Mouse (Mus musculus): ENCODE results near the gene Chil1. TPM values are rescaled to one million over a fixed set of nuclear protein-coding genes. Genes with fewer than 3 reads are reported as not detected.

The Chil1 gene
- polyA plus RNA-seq (2014; fragmentation: Illumina TruSeq; extraction: RNeasy Lipid Tissue Mini Kit (QIAGEN cat#74804); ENCODE audit: low read depth, low replicate concordance), result 0.45 TPM

DNA sequence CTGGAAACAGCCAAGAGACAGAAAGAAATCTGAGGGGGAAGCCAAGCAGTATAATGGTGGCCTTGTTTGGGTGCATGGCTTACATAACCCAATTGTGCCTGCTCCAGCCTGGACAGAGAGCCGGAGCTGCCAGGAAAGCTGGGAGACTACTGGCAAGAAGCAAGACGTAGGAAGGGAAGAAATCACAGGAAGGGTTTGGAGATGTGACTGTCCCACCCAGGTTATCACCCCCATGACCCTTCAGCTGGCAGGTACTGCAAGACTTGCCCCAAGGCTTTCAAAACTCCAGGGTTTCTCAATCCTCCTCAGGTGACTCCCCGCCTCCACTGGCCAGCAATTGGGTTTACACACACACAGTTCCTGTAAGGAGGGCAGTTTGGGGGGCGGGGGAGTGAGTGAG, at the start of gene Chil1:
TSS of gene Chil1 (plus strand) at position 152 of the 400 bp plus-strand sequence.

GRCm38 (mm10) chr1:134193126-134193525, 11.2 kb downstream of the Chil1 start, which contains the start of gene Mybph:
Gene Mybph (plus strand): TSS chr1:134193448.

GRCm38 (mm10) chr1:134235391-134235921, 53.5 kb downstream of the Chil1 start, which contains the start of gene Adora1:
Gene Adora1 (minus strand): TSS chr1:134235431.

Other genes with a start within 250 kb of the Chil1 start
- gene Fmod, start 144.9 kb upstream of the Chil1 start, polyA plus RNA-seq (2014; fragmentation: Illumina TruSeq; extraction: RNeasy Lipid Tissue Mini Kit (QIAGEN cat#74804); ENCODE audit: low read depth, low replicate concordance), result 0.50 TPM
- 15.9 TPM for gene Btg2, start 103.1 kb upstream of the Chil1 start, polyA plus RNA-seq (2014; fragmentation: Illumina TruSeq; extraction: RNeasy Lipid Tissue Mini Kit (QIAGEN cat#74804); ENCODE audit: low read depth, low replicate concordance)
- gene Chit1, start 70.9 kb upstream of the Chil1 start, polyA plus RNA-seq (2014; fragmentation: Illumina TruSeq; extraction: RNeasy Lipid Tissue Mini Kit (QIAGEN cat#74804); ENCODE audit: low read depth, low replicate concordance), result not detected
- not detected for gene Mybph, start 11.3 kb downstream of the Chil1 start, polyA plus RNA-seq (2014; fragmentation: Illumina TruSeq; extraction: RNeasy Lipid Tissue Mini Kit (QIAGEN cat#74804); ENCODE audit: low read depth, low replicate concordance)
- 2.1 TPM for gene Adora1, start 53.3 kb downstream of the Chil1 start, polyA plus RNA-seq (2014; fragmentation: Illumina TruSeq; extraction: RNeasy Lipid Tissue Mini Kit (QIAGEN cat#74804); ENCODE audit: low read depth, low replicate concordance)
- gene Myog, start 107.8 kb downstream of the Chil1 start, polyA plus RNA-seq (2014; fragmentation: Illumina TruSeq; extraction: RNeasy Lipid Tissue Mini Kit (QIAGEN cat#74804); ENCODE audit: low read depth, low replicate concordance), result not detected
- gene Ppfia4, start 150.8 kb downstream of the Chil1 start, polyA plus RNA-seq (2014; fragmentation: Illumina TruSeq; extraction: RNeasy Lipid Tissue Mini Kit (QIAGEN cat#74804); ENCODE audit: low read depth, low replicate concordance), result not detected
- 115 TPM for gene Tmem183a, start 179.8 kb downstream of the Chil1 start, polyA plus RNA-seq (2014; fragmentation: Illumina TruSeq; extraction: RNeasy Lipid Tissue Mini Kit (QIAGEN cat#74804); ENCODE audit: low read depth, low replicate concordance)
- not detected for gene 4933406M09Rik, start 203.8 kb downstream of the Chil1 start, polyA plus RNA-seq (2014; fragmentation: Illumina TruSeq; extraction: RNeasy Lipid Tissue Mini Kit (QIAGEN cat#74804); ENCODE audit: low read depth, low replicate concordance)
- gene Cyb5r1, start 223.4 kb downstream of the Chil1 start, polyA plus RNA-seq (2014; fragmentation: Illumina TruSeq; extraction: RNeasy Lipid Tissue Mini Kit (QIAGEN cat#74804); ENCODE audit: low read depth, low replicate concordance), result 5.2 TPM
- 31.7 TPM for gene Adipor1, start 233.2 kb downstream of the Chil1 start, polyA plus RNA-seq (2014; fragmentation: Illumina TruSeq; extraction: RNeasy Lipid Tissue Mini Kit (QIAGEN cat#74804); ENCODE audit: low read depth, low replicate concordance)

Data from liver, adult 10 weeks (tissue).